Mouse (Mus musculus): Measurements from ENCODE around the gene Khdrbs1.

- TF ChIP-seq MYC (IDR thresholded peaks at IDR 0.05; ENCODE audit: low read depth, low read length), result no peak
- no peak for TF ChIP-seq EP300 (IDR thresholded peaks at IDR 0.05; ENCODE audit: low read length)
- no peak for TF ChIP-seq TBP (conservative IDR thresholded peaks at IDR 0.05; ENCODE audit: low read depth, low read length)
- TF ChIP-seq MAX (IDR thresholded peaks at IDR 0.05; ENCODE audit: low read length), result no peak
- no peak for TF ChIP-seq POLR2A (IDR thresholded peaks at IDR 0.05; ENCODE audit: low read depth, low read length)
- no peak for TF ChIP-seq ZC3H11A (IDR thresholded peaks at IDR 0.05; ENCODE audit: low read depth, low read length)
- TF ChIP-seq CTCF (conservative IDR thresholded peaks at IDR 0.05 in 1 of 2, IDR thresholded peaks at IDR 0.05 in 1 of 2; ENCODE audit: low read depth in 2 of 2, low read length in 2 of 2), result no peak
- no peak for TF ChIP-seq USF2 (conservative IDR thresholded peaks at IDR 0.05; ENCODE audit: low read depth, low read length)
- TF ChIP-seq MXI1 (IDR thresholded peaks at IDR 0.05; ENCODE audit: low read depth, low read length), result no peak
Observed at GRCm38 (mm10) chr4:129771314-129771671, 29.2 kb upstream of the Khdrbs1 start.

All from CH12.LX (cell line).